Mouse (Mus musculus): Measurements from ENCODE around the gene Apod.

DNA sequence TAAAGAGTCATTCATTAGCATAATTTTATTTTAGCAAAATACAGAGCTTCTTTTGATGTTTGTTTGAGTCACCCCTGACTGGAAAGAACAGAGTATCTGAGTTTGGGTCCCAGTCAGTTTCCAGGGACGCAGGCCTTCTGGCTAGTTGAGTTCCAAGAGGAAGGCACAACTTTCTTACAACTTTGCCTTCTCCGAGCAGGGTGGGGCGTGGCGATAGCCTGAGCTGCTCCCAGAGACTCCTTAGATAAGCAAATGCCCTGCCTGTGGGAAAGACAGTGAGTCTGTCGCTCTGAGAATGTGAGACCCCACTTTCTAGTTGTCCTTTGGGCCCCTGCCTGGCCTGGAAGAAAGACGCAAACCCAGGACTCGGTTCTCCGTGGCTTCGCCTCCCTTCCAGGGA, 44.4 kb upstream of the Apod start:
- no peak for TF ChIP-seq EP300 (optimal IDR thresholded peaks at IDR 0.05)
- no peak for TF ChIP-seq CTCF (IDR thresholded peaks at IDR 0.05; ENCODE audit: low read depth)

Data from stomach, postnatal 0 days (tissue).